Mouse (Mus musculus) gastrocnemius, postnatal 14 days (tissue): Measurements from ENCODE around the gene Abca7. TPM values are rescaled to one million over a fixed set of nuclear protein-coding genes. Genes with fewer than 3 reads are reported as not detected.

Experiments
- DNase-seq: peaks from one replicate; pipeline ENCODE4 v3.0.0; 2021; ENCODE audit warnings: mixed read lengths
- intact Hi-C: fragments of 180-260 bp; cut with DNase I; formaldehyde crosslinking; loops from one replicate; pipeline ENCODE4 v1.15.1; 2025; ENCODE audit warnings: low total_unique reads
- total RNA-seq, 2 experiments: library from RNA; stranded (reverse); gene quantifications; 2 replicates each; pipeline ENCODE4 v1.2.3; 2021

Abca7 gene
- total RNA-seq, 2 experiments from 2014 or later, result 4.2 TPM

- intact Hi-C loops, result no loop called here
- peak; percentile 57 for DNase-seq
These were observed 7.6 kb upstream of the Abca7 start, which contains the start of gene Cnn2 for GRCm38 (mm10) chr10:79988506-79989271. Gene Cnn2 (plus strand): TSS chr10:79988584.

GRCm38 (mm10) chr10:79989272-79989786 is 7.0 kb upstream of the Abca7 start:
- no peak for DNase-seq

GRCm38 (mm10) chr10:79989870-79990269 is 6.4 kb upstream of the Abca7 start:
- DNase-seq, result peak; percentile 50

More at GRCm38 (mm10) chr10:79989272-79989786, 7.0 kb upstream of the Abca7 start:
- intact Hi-C loops, result no loop called here

GRCm38 (mm10) chr10:79991099-79991498 is 5.2 kb upstream of the Abca7 start:
- intact Hi-C loops, result loop anchor here (5.0 kb wide), 2 partner anchors 46 to 126 kb away; partner anchors contain the start of genes Polr2e and Stk11
- no peak for DNase-seq

More at GRCm38 (mm10) chr10:79989870-79990269, 6.4 kb upstream of the Abca7 start:
- intact Hi-C loops, result loop anchor here (5.0 kb wide), 2 partner anchors 47 to 127 kb away; partner anchors contain the start of genes Polr2e and Stk11

GRCm38 (mm10) chr10:79991548-79991947 is 4.7 kb upstream of the Abca7 start:
- DNase-seq, result no peak
- intact Hi-C loops, result loop anchor here (5.0 kb wide), 2 partner anchors 46 to 126 kb away; partner anchors contain the start of genes Polr2e and Stk11

GRCm38 (mm10) chr10:79994397-79995115 is 1.7 kb upstream of the Abca7 start:
- intact Hi-C loops, result loop anchor here (5.0 kb wide), 2 partner anchors 43 to 123 kb away; partner anchors contain the start of genes Polr2e and Stk11
- no peak for DNase-seq

GRCm38 (mm10) chr10:79995636-79996035 is 658 bp upstream of the Abca7 start:
- DNase-seq, result no peak
- intact Hi-C loops, result no loop called here

GRCm38 (mm10) chr10:79997034-79997760 is 903 bp downstream of the Abca7 start:
- intact Hi-C loops, result no loop called here
- DNase-seq, result peak; percentile 51

- intact Hi-C loops, result no loop called here
These were observed 1.5 kb downstream of the Abca7 start for GRCm38 (mm10) chr10:79997819-79998218.

GRCm38 (mm10) chr10:80001945-80002344 is 5.7 kb downstream of the Abca7 start:
- intact Hi-C loops, result no loop called here
- no peak for DNase-seq

More at GRCm38 (mm10) chr10:79997819-79998218, 1.5 kb downstream of the Abca7 start:
- DNase-seq, result no peak

- intact Hi-C loops, result no loop called here
These were observed 6.5 kb downstream of the Abca7 start for GRCm38 (mm10) chr10:80002829-80003228.

GRCm38 (mm10) chr10:80003374-80004232 is 7.3 kb downstream of the Abca7 start:
- DNase-seq, result no peak

More at GRCm38 (mm10) chr10:80002829-80003228, 6.5 kb downstream of the Abca7 start:
- no peak for DNase-seq

GRCm38 (mm10) chr10:80004233-80004705 is 8.0 kb downstream of the Abca7 start:
- DNase-seq, result no peak
- intact Hi-C loops, result no loop called here

More at GRCm38 (mm10) chr10:80003374-80004232, 7.3 kb downstream of the Abca7 start:
- intact Hi-C loops, result no loop called here

GRCm38 (mm10) chr10:80011740-80012139 is 15.4 kb downstream of the Abca7 start:
- DNase-seq, result no peak
- intact Hi-C loops, result no loop called here

- no peak for DNase-seq
- intact Hi-C loops, result no loop called here
These were observed 17.3 kb downstream of the Abca7 start for GRCm38 (mm10) chr10:80013609-80014008.

GRCm38 (mm10) chr10:80014484-80015290 is 18.4 kb downstream of the Abca7 start:
- intact Hi-C loops, result no loop called here
- no peak for DNase-seq

- DNase-seq, result no peak
- intact Hi-C loops, result no loop called here
These were observed 19.3 kb downstream of the Abca7 start for GRCm38 (mm10) chr10:80015583-80015982.
